Mouse (Mus musculus) stomach, postnatal 0 days (tissue): ENCODE measurements around the gene Neil1.

ENCODE experiments used
- CTCF ChIP-seq: IDR thresholded peaks from 2 replicates; pipeline ENCODE4 v1.5.1; 2016; ENCODE audit warnings: antibody characterized with exemption, low read depth, mild to moderate bottlenecking, moderate library complexity
- EP300 ChIP-seq: optimal IDR thresholded peaks from 2 replicates; pipeline ENCODE3; 2016; ENCODE audit warnings: antibody characterized with exemption

DNA sequence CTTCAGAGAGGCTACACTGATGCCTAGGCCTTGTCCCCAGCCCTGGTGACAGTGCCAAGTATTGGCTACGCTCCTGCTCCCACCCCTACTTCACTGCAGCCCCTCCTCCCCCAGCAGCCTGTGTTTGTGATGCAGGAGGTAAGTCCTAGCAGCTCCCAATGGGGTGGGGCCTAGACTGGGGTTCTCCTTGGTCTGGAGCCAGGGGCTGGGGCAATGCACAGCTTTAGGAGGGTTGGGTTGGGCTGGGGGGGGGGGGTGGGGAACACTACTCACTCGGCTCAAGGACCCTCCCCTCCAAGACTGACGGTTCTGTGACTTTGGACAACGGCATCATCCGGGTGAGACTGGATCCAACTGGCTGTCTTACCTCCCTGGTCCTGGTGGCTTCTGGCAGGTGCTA lies 8.5 kb downstream of the Neil1 start:
- TF ChIP-seq EP300 (no peak), CTCF (no peak)
